Mouse (Mus musculus): ENCODE measurements around the gene Nfkbil1. TPM values are rescaled to one million over a fixed set of nuclear protein-coding genes. Genes with fewer than 3 reads are reported as not detected.

The Nfkbil1 gene
- polyA plus RNA-seq, 1 experiment: 27.9 TPM

DNA sequence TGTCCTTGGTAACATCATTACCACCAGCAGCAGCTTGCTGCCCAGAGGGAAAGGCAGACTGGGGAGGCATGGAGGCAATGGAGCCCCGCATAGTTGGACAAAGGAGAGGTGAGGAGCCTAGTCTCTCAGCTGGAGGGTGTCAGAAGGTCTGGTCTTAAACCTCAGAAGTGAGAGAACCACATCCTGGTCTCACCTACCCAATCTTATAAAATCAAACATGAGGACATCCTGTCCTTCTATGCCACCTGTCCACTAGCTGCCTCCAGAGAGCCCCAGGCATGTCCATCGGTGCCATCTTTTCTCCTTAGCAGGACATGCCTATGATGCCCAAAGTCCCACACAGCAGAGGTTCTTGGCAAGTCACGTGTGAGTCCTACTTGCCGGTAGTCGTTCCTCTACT, 55.5 kb downstream of the Nfkbil1 start:
- TF ChIP-seq CTCF (IDR thresholded peaks at IDR 0.05; ENCODE audit: control insufficient read depth, insufficient read depth, insufficient replicate concordance, low read depth, low read length) (no peak), POLR2A (IDR thresholded peaks at IDR 0.05; ENCODE audit: control insufficient read depth, low read depth, low read length) (no peak)
- Histone ChIP-seq H3K4me3 (ENCODE audit: control insufficient read depth, low read depth, low read length) (no peak overlapping the region), H3K4me1 (ENCODE audit: control insufficient read depth, insufficient read depth, low read length) (no peaks in the 10 kb centered on the region), H3K27me3 (ENCODE audit: control insufficient read depth, insufficient read depth, low read length) (no peaks in the 10 kb centered on the region), H3K27ac (ENCODE audit: control insufficient read depth, insufficient read depth, low read depth, low read length) (no peak overlapping the region), H3K36me3 (ENCODE audit: control insufficient read depth, insufficient read depth, low read length) (no peaks in the 10 kb centered on the region)

- Histone ChIP-seq H3K27ac (ENCODE audit: control insufficient read depth, insufficient read depth, low read depth, low read length) (no peak overlapping the region), H3K27me3 (ENCODE audit: control insufficient read depth, insufficient read depth, low read length) (no peaks in the 10 kb centered on the region), H3K36me3 (ENCODE audit: control insufficient read depth, insufficient read depth, low read length) (no peaks in the 10 kb centered on the region), H3K4me1 (ENCODE audit: control insufficient read depth, insufficient read depth, low read length) (no peaks in the 10 kb centered on the region), H3K4me3 (ENCODE audit: control insufficient read depth, low read depth, low read length) (no peak overlapping the region)
- TF ChIP-seq CTCF (IDR thresholded peaks at IDR 0.05; ENCODE audit: control insufficient read depth, insufficient read depth, insufficient replicate concordance, low read depth, low read length) (peak; percentile 82; the same call in 1 of the 2 replicates), POLR2A (IDR thresholded peaks at IDR 0.05; ENCODE audit: control insufficient read depth, low read depth, low read length) (no peak)
Measured at GRCm38 (mm10) chr17:35178528-35178927, 57.1 kb downstream of the Nfkbil1 start.

GRCm38 (mm10) chr17:35175968-35176367, 59.6 kb downstream of the Nfkbil1 start, which contains the start of gene Aif1:
Aif1 (minus strand) TSS chr17:35176068.
- H3K36me3 ChIP-seq (ENCODE audit: control insufficient read depth, insufficient read depth, low read length): no peaks in the 10 kb centered on the region
- H3K4me1 ChIP-seq (ENCODE audit: control insufficient read depth, insufficient read depth, low read length): no peaks in the 10 kb centered on the region
- TF ChIP-seq CTCF (IDR thresholded peaks at IDR 0.05; ENCODE audit: control insufficient read depth, insufficient read depth, insufficient replicate concordance, low read depth, low read length) (no peak), POLR2A (IDR thresholded peaks at IDR 0.05; ENCODE audit: control insufficient read depth, low read depth, low read length) (no peak)
- H3K4me3 ChIP-seq (ENCODE audit: control insufficient read depth, low read depth, low read length): peak within 1 kb of the TSS; percentile 94
- no peaks in the 10 kb centered on the region for H3K27me3 ChIP-seq (ENCODE audit: control insufficient read depth, insufficient read depth, low read length)
- peak within 1 kb of the TSS; percentile 80 for H3K27ac ChIP-seq (ENCODE audit: control insufficient read depth, insufficient read depth, low read depth, low read length)

DNA sequence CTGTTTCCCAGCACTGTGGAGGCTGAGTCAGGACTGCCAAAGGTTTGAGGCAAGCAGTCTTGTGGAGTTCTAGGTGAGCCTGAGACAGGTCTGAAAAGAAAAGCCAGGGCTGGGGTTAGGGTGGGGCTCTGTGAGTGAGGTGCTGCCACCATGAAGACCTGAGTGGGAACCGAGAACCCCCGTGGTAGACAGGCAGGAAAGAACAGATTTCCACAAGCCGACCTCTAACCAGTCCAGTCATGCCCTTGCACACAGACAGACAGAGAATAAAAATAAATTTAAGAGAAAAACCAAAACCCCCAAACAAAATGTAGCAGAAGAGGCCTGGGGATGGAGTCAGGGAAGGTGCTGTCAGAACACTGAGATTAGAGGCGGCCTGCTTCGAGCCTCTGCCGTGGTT, 60.2 kb downstream of the Nfkbil1 start:
- H3K27me3 ChIP-seq (ENCODE audit: control insufficient read depth, insufficient read depth, low read length): no peaks in the 10 kb centered on the region
- peak overlapping the region; percentile 80 for H3K27ac ChIP-seq (ENCODE audit: control insufficient read depth, insufficient read depth, low read depth, low read length)
- TF ChIP-seq CTCF (IDR thresholded peaks at IDR 0.05; ENCODE audit: control insufficient read depth, insufficient read depth, insufficient replicate concordance, low read depth, low read length) (no peak), POLR2A (IDR thresholded peaks at IDR 0.05; ENCODE audit: control insufficient read depth, low read depth, low read length) (no peak)
- H3K4me1 ChIP-seq (ENCODE audit: control insufficient read depth, insufficient read depth, low read length): no peaks in the 10 kb centered on the region
- peak overlapping the region; percentile 94 for H3K4me3 ChIP-seq (ENCODE audit: control insufficient read depth, low read depth, low read length)
- H3K36me3 ChIP-seq (ENCODE audit: control insufficient read depth, insufficient read depth, low read length): no peaks in the 10 kb centered on the region

GRCm38 (mm10) chr17:35174201-35174977, 61.2 kb downstream of the Nfkbil1 start:
- Histone ChIP-seq H3K27me3 (ENCODE audit: control insufficient read depth, insufficient read depth, low read length) (no peaks in the 10 kb centered on the region), H3K27ac (ENCODE audit: control insufficient read depth, insufficient read depth, low read depth, low read length) (no peak overlapping the region), H3K36me3 (ENCODE audit: control insufficient read depth, insufficient read depth, low read length) (no peaks in the 10 kb centered on the region), H3K4me3 (ENCODE audit: control insufficient read depth, low read depth, low read length) (peak overlapping the region; percentile 94), H3K4me1 (ENCODE audit: control insufficient read depth, insufficient read depth, low read length) (no peaks in the 10 kb centered on the region)
- TF ChIP-seq CTCF (IDR thresholded peaks at IDR 0.05; ENCODE audit: control insufficient read depth, insufficient read depth, insufficient replicate concordance, low read depth, low read length) (no peak), POLR2A (IDR thresholded peaks at IDR 0.05; ENCODE audit: control insufficient read depth, low read depth, low read length) (no peak)

DNA sequence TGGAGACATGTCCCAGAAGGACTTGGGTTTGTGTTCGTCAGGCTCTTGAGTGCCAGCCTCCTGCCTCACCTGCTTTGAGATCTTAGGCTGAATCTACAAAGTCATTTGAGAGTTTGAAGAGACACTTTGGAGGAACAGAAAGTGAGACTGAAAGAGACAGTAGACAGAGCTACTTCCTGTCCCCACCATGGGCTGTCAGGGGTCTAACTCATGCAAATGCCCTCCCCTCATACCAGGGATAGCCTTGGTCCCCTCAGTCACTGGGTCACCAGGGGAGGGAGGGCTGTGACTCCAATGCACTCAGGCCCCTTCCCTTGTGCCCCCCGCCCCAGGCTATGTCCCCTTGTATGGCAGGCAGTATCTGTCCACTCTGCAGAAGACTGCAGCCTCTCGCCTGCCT, 62.3 kb downstream of the Nfkbil1 start:
- Histone ChIP-seq H3K4me1 (ENCODE audit: control insufficient read depth, insufficient read depth, low read length) (no peaks in the 10 kb centered on the region), H3K27ac (ENCODE audit: control insufficient read depth, insufficient read depth, low read depth, low read length) (no peak overlapping the region), H3K27me3 (ENCODE audit: control insufficient read depth, insufficient read depth, low read length) (no peaks in the 10 kb centered on the region), H3K4me3 (ENCODE audit: control insufficient read depth, low read depth, low read length) (peak overlapping the region; percentile 81), H3K36me3 (ENCODE audit: control insufficient read depth, insufficient read depth, low read length) (no peaks in the 10 kb centered on the region)
- TF ChIP-seq POLR2A (IDR thresholded peaks at IDR 0.05; ENCODE audit: control insufficient read depth, low read depth, low read length) (no peak), CTCF (IDR thresholded peaks at IDR 0.05; ENCODE audit: control insufficient read depth, insufficient read depth, insufficient replicate concordance, low read depth, low read length) (no peak)

DNA sequence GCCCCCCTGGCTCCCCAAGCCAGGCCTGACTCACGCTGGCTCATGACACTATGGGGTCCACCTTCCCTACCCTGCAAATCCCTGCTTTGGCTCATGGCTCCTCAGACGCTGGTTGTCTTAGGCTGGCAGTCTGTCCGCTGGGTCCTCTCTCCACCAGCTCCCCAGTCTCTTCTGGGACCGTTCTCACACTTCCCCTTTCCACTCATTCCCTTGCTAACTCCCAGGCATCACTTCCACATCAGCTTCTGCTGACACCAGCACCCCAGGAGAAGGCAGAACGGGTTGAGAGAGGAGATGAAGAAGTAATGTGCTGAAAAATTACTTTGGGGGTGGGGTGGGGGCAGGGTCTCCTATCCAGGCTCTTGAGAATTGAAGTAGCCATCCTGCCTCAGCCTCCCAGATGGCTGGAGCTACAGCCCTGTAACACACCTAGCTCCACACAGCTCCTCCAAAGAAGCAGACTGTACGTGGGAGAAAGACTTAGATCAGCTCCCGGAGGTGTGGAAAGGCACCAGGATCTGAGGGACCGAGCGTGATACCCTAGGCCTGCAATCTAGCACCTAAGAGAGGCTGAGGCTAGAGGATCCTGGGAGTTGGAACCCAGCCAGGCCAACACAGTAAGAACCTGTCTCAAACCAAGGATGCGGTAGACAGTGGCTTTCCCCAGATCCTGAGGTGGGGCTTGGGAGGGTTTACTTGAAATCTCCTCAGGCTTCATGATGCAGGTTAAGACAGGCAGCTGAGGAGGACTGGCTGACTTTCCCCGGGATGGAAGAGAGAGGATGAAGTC, 63.0 kb downstream of the Nfkbil1 start:
- TF ChIP-seq POLR2A (IDR thresholded peaks at IDR 0.05; ENCODE audit: control insufficient read depth, low read depth, low read length) (no peak), CTCF (IDR thresholded peaks at IDR 0.05; ENCODE audit: control insufficient read depth, insufficient read depth, insufficient replicate concordance, low read depth, low read length) (no peak)
- no peaks in the 10 kb centered on the region for H3K27me3 ChIP-seq (ENCODE audit: control insufficient read depth, insufficient read depth, low read length)

More for the DNA sequence above, 63.0 kb downstream of the Nfkbil1 start:
- peak overlapping the region; percentile 81 for H3K4me3 ChIP-seq (ENCODE audit: control insufficient read depth, low read depth, low read length)
- no peaks in the 10 kb centered on the region for H3K4me1 ChIP-seq (ENCODE audit: control insufficient read depth, insufficient read depth, low read length)
- peak overlapping the region; percentile 39 for H3K27ac ChIP-seq (ENCODE audit: control insufficient read depth, insufficient read depth, low read depth, low read length)
- H3K36me3 ChIP-seq (ENCODE audit: control insufficient read depth, insufficient read depth, low read length): no peaks in the 10 kb centered on the region

Other genes with a start within 250 kb of the Nfkbil1 start
- gene Vars, start 234.8 kb downstream of the Nfkbil1 start, polyA plus RNA-seq (2012; rRNA removed): 261 and 309 TPM in 2 replicates
- 0.65 and 0.84 TPM in 2 replicates for gene Vwa7, start 219.2 kb downstream of the Nfkbil1 start, polyA plus RNA-seq (2012; rRNA removed)
- gene Sapcd1, start 207.8 kb downstream of the Nfkbil1 start, polyA plus RNA-seq (2012; rRNA removed): 3.5 and 3.8 TPM in 2 replicates
- gene Msh5, start 189.0 kb downstream of the Nfkbil1 start, polyA plus RNA-seq (2012; rRNA removed): 19.3 and 20.4 TPM in 2 replicates
- 24.1 and 24.8 TPM in 2 replicates for gene Clic1, start 185.8 kb downstream of the Nfkbil1 start, polyA plus RNA-seq (2012; rRNA removed)
- 11.1 and 14.4 TPM in 2 replicates for gene Ddah2, start 176.8 kb downstream of the Nfkbil1 start, polyA plus RNA-seq (2012; rRNA removed)
- gene Ly6g6c, start 170.4 kb downstream of the Nfkbil1 start, polyA plus RNA-seq (2012; rRNA removed): 117 and 146 TPM in 2 replicates
- gene Mpig6b, start 169.6 kb downstream of the Nfkbil1 start, polyA plus RNA-seq (2012; rRNA removed): 3.4 and 3.7 TPM in 2 replicates
- 0.78 and 0.95 TPM in 2 replicates for gene Ly6g6e, start 158.9 kb downstream of the Nfkbil1 start, polyA plus RNA-seq (2012; rRNA removed)
- 0.85 and 0.99 TPM in 2 replicates for gene Ly6g6d, start 157.7 kb downstream of the Nfkbil1 start, polyA plus RNA-seq (2012; rRNA removed)
- 1.1 and 1.2 TPM in 2 replicates for gene Ly6g6f, start 150.2 kb downstream of the Nfkbil1 start, polyA plus RNA-seq (2012; rRNA removed)
- 121 and 141 TPM in 2 replicates for gene Abhd16a, start 146.5 kb downstream of the Nfkbil1 start, polyA plus RNA-seq (2012; rRNA removed)
- gene Ly6g5c, start 127.5 kb downstream of the Nfkbil1 start, polyA plus RNA-seq (2012; rRNA removed): 0.54 TPM in 1 of 2 replicates, not detected in the other
- gene Ly6g5b, start 120.4 kb downstream of the Nfkbil1 start, polyA plus RNA-seq (2012; rRNA removed): 2.9 and 3.1 TPM in 2 replicates
- 70.0 and 73.6 TPM in 2 replicates for gene Gpank1, start 114.3 kb downstream of the Nfkbil1 start, polyA plus RNA-seq (2012; rRNA removed)
- 3,095 and 3,228 TPM in 2 replicates for gene Csnk2b, start 113.7 kb downstream of the Nfkbil1 start, polyA plus RNA-seq (2012; rRNA removed)
- gene D17H6S53E, start 109.4 kb downstream of the Nfkbil1 start, polyA plus RNA-seq (2012; rRNA removed): 0.91 and 2.5 TPM in 2 replicates
- gene Apom, start 103.7 kb downstream of the Nfkbil1 start, polyA plus RNA-seq (2012; rRNA removed): 0.41 and 0.48 TPM in 2 replicates
- 709 and 791 TPM in 2 replicates for gene Bag6, start 100.6 kb downstream of the Nfkbil1 start, polyA plus RNA-seq (2012; rRNA removed)
- 515 and 563 TPM in 2 replicates for gene Prrc2a, start 70.9 kb downstream of the Nfkbil1 start, polyA plus RNA-seq (2012; rRNA removed)
- 435 and 444 TPM in 2 replicates for gene Aif1, start 59.7 kb downstream of the Nfkbil1 start, polyA plus RNA-seq (2012; rRNA removed)
- gene Lst1, start 47.4 kb downstream of the Nfkbil1 start, polyA plus RNA-seq (2012; rRNA removed): 0.65 and 1.3 TPM in 2 replicates
- 0.86 and 0.87 TPM in 2 replicates for gene Ltb, start 41.4 kb downstream of the Nfkbil1 start, polyA plus RNA-seq (2012; rRNA removed)
- gene Tnf, start 33.8 kb downstream of the Nfkbil1 start, polyA plus RNA-seq (2012; rRNA removed): 0.07 TPM in 1 of 2 replicates, not detected in the other
- gene Lta, start 30.4 kb downstream of the Nfkbil1 start, polyA plus RNA-seq (2012; rRNA removed): 0.07 TPM in 1 of 2 replicates, not detected in the other
- gene Gm16181, start 15.0 kb downstream of the Nfkbil1 start, polyA plus RNA-seq (2012; rRNA removed): not detected in 2 replicates
- gene Atp6v1g2, start 2.1 kb downstream of the Nfkbil1 start, polyA plus RNA-seq (2012; rRNA removed): 10.4 and 11.7 TPM in 2 replicates
- 125 and 129 TPM in 2 replicates for gene Ddx39b, start 6.0 kb upstream of the Nfkbil1 start, polyA plus RNA-seq (2012; rRNA removed)
- 29.6 and 31.4 TPM in 2 replicates for gene H2-D1, start 26.9 kb upstream of the Nfkbil1 start, polyA plus RNA-seq (2012; rRNA removed)
- gene H2-Q1, start 84.6 kb upstream of the Nfkbil1 start, polyA plus RNA-seq (2012; rRNA removed): not detected in 2 replicates
- gene H2-Q2, start 106.5 kb upstream of the Nfkbil1 start, polyA plus RNA-seq (2012; rRNA removed): 0.53 and 0.90 TPM in 2 replicates
- gene H2-Q4, start 143.8 kb upstream of the Nfkbil1 start, polyA plus RNA-seq (2012; rRNA removed): 3.2 and 4.2 TPM in 2 replicates
- gene H2-Q6, start 189.1 kb upstream of the Nfkbil1 start, polyA plus RNA-seq (2012; rRNA removed): 1.6 and 1.8 TPM in 2 replicates
- gene H2-Q7, start 203.4 kb upstream of the Nfkbil1 start, polyA plus RNA-seq (2012; rRNA removed): 4.9 and 5.2 TPM in 2 replicates
- gene H2-Q10, start 234.3 kb upstream of the Nfkbil1 start, polyA plus RNA-seq (2012; rRNA removed): 0.19 and 0.33 TPM in 2 replicates